Mouse (Mus musculus) macrophage (primary cell): Measurements from ENCODE around the gene Retreg2. TPM values are rescaled to one million over a fixed set of nuclear protein-coding genes. Genes with fewer than 3 reads are reported as not detected.
A peak's percentile ranks its signal among the peaks of the same experiment; 100 is the strongest.

Experiments used
- H3K27ac ChIP-seq: fragments of 350-480 bp; formaldehyde crosslinking; 2 replicates; pipeline ENCODE4 v1.9.0; 2021
- H3K36me3 ChIP-seq: fragments of 350-480 bp; formaldehyde crosslinking; 2 replicates; pipeline ENCODE4 v1.9.0; 2021; ENCODE audit errors: inconsistent target
- H3K4me3 ChIP-seq: fragments of 350-480 bp; formaldehyde crosslinking; 2 replicates; pipeline ENCODE4 v1.9.0; 2021; ENCODE audit errors: inconsistent target
- H3K79me2 ChIP-seq: fragments of 350-480 bp; formaldehyde crosslinking; 2 replicates; pipeline ENCODE4 v1.9.0; 2021; ENCODE audit errors: inconsistent target
- WGBS: methylation state at CpG from one replicate; pipeline ENCODE4 v1.1.7; 2026; ENCODE audit warnings: inconsistent platforms; ENCODE audit not compliant: missing documents; 5-methylcytosine and 5-hydroxymethylcytosine counted together
- polyA plus RNA-seq: library from polyadenylated mRNA; stranded (reverse); fragments of 250-400 nt; gene quantifications from 3 replicates; pipeline ENCODE4 v1.2.4, GENCODE M21; 2018; ENCODE audit warnings: inconsistent platforms
- total RNA-seq, 78 experiments: library from RNA; depleted of rRNA; stranded (reverse); fragments of 250-400 nt; gene quantifications; 1 replicate in 9 of 78; 2 replicates in 24 of 78; 3 replicates in 43 of 78; 4 replicates in 2 of 78; pipeline ENCODE4 v1.2.4; 2018; ENCODE audit warnings: inconsistent platforms in 56 of 78

Retreg2 gene
- 10 to 100 TPM in 25 of 26 experiments, 1 to 10 TPM in 1; 9.2 to 89.6 (median 37.4) TPM for total RNA-seq (2018; cell fraction: chromatin; rRNA removed)
- total RNA-seq (2018; cell fraction: cytosol; rRNA removed), result 100 to 1,000 TPM in 6 of 26 experiments, 10 to 100 TPM in 20; 55.0 to 120 (median 78.9) TPM
- 100 to 1,000 TPM in 4 of 26 experiments, 10 to 100 TPM in 22; 42.5 to 110 (median 70.4) TPM for total RNA-seq (2018; cell fraction: nucleus; rRNA removed)
- 56.8 to 88.1 TPM (median 67.2 TPM) in 3 replicates for polyA plus RNA-seq

DNA sequence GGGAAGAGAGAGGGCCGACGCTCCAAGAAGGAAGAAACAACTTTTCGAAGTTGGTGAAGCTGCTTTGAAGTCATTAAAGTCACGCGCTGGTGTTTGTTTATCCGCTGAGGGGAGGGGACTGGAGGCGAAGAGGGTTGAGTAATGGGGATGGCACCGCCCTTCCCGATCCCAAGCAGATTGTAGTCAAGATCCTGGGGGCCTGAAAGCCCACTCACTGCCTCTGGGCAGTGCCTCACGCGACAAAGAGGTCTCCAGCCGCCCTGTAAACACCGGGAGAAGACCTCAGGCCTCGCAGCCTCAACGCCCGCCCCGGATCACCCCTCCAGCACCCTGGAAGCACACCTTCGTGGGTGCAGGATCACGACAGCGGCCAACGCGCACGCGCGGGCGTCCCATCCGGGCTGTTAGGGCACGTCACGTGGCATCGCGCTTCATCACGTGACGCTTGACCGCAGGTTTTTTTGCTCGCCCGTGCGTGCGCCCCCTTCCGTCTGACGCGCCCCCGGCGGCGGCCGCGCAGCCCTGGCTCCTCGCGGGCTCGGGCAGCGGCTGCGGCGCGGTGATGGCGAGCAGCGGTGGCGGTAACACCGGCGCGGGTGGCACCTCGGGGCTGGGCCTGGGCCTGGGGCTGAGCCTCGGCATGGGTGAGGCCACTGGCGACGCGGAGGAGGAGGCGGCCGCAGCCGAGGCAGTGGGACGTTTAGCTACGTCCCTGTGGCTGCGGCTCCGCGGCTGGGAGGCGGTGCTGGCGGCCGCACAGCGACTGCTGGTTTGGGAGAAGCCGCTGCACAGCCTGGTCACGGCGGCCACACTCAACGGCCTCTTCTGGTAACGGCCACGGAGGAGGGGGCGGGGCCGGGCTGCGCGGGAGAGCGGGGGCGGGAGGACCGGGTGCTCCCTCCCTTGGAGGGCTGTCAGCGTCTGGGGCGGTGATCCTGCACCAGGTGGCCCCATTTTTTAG, at the start of gene Retreg2, which contains the start of gene Cnppd1:
Retreg2 (plus strand) TSS at position 478 of the 961 bp plus-strand sequence.
Cnppd1 (minus strand) TSS at position 411 of the 961 bp plus-strand sequence.
- Histone ChIP-seq H3K27ac (peak within 1 kb of the TSS; percentile 97), H3K79me2 (peaks cover 48% of the 10 kb centered on the region), H3K4me3 (peak within 1 kb of the TSS; percentile 94), H3K36me3 (peaks cover 54% of the 10 kb centered on the region)
- 1% methylated on average over 91 of the region's 91 CpGs for WGBS

DNA sequence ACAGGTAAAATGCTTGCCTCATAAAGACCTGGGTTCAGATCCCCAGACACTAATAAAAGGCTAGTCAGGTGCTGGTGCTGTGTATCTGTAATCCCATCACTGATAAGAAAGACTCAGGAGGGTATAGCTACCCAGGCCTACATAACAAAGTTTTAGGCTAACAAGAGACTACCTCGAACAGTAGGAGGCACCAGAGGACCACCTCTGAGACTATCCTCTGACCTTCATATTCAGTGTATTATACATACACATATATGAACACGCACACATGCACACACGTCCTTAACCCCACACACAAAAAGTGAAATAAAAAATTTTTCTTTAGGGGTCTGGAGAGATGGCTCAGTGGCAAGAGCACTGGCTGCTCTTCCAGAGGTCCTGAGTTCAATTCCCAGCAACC, 20.4 kb upstream of the Retreg2 start:
- Histone ChIP-seq H3K79me2 (no peaks in the 10 kb centered on the region), H3K27ac (no peak overlapping the region), H3K36me3 (no peaks in the 10 kb centered on the region), H3K4me3 (no peak overlapping the region)
- WGBS, result 87% methylated on average over 3 of the region's 3 CpGs

DNA sequence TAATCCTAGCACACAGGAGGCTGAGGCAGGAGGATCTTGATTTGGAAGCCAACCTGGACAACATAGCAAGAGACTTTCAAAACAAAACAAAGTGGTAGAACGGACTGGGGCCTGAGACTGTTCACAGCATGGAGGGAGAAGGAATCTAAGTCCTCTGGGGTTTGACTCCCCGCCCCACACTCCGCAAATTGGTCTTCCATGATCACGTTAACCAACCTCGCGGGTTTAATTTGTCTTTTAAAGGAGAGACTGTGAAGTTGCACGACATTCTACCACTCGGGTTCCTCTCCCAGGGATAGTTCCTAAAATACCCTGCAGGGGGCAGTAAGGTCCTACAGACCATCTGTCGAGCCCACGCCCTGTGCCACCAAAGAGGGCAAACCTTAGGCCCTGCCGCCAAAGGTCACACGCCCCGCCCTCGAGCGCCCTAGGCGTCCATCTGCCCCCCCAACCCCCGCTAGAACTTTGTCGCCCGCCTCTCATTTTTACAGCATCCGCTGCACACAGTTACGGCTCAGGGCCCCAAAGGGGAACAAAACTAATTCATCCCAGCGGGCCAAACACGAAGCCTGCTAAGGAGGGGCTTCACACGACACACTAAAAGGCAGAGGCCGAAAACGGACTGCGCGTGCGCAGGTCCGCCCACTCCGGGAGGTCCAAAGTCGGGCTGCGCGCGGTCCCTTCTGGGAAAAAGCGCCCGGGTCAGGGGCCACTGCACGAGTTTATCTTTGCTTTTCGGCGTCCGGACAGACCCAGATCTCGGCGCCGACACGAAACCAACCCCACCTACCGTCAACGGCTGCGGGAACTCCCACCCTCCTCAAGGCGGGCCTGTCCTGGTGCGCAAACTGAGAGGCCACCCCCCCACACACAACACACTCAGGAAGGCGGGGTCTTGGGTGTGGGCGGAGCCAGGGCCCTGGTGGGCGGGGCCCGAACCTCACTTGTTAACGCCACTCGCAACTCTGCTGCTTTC, 17.9 kb upstream of the Retreg2 start, which contains the start of gene Nhej1:
Nhej1 (minus strand) TSS at position 855 of the 976 bp plus-strand sequence.
- H3K27ac ChIP-seq, result peak within 1 kb of the TSS; percentile 80
- WGBS, result 2% methylated on average over 55 of the region's 56 CpGs
- H3K4me3 ChIP-seq, result peak within 1 kb of the TSS; percentile 38
- H3K36me3 ChIP-seq, result no peaks in the 10 kb centered on the region
- no peaks in the 10 kb centered on the region for H3K79me2 ChIP-seq

DNA sequence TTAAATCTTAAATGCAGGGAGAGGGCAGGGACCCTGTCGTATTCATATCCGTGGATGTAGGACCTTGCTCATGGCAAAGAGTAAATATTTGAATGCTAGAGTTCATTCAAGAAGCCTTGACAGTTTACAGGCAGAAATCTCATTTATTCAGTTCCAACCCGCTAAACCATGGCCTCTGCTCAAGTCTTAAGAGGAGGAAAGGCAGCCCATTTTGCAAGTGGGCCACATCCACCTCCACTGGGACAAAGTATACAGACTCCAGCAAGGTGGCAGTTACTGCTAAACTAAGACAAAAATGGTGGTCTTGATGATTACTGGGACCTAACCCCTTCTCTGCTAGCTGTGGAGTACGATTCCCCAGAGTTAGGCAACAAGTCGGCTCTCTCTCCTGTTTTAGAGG, 17.2 kb upstream of the Retreg2 start:
- WGBS, result 38% methylated on average over 5 of the region's 5 CpGs
- Histone ChIP-seq H3K36me3 (no peaks in the 10 kb centered on the region), H3K79me2 (no peaks in the 10 kb centered on the region), H3K27ac (peak overlapping the region; percentile 80), H3K4me3 (peak overlapping the region; percentile 38)

DNA sequence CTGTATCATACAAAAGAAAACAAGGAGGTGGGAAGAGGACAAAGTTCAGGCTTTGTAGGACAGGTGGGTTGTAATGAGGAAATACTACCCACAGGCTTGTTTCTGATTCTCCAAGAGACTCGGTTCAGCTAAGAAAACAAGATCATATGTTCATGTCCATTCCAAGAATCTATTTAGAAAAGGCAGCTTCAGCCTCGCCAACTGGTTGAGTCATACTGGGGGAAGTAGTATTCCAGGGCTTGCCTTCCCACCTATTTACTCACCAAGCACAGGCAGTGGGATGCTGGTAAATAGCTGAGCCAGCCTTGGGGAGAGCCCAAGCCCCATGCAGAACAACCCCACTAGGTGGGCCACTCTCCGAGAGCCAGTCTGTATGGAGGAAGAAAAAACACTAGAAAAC, 13.9 kb upstream of the Retreg2 start:
- no peaks in the 10 kb centered on the region for H3K79me2 ChIP-seq
- no peaks in the 10 kb centered on the region for H3K36me3 ChIP-seq
- H3K4me3 ChIP-seq, result no peak overlapping the region
- WGBS, result 88% methylated on average over 3 of the region's 3 CpGs
- no peak overlapping the region for H3K27ac ChIP-seq

DNA sequence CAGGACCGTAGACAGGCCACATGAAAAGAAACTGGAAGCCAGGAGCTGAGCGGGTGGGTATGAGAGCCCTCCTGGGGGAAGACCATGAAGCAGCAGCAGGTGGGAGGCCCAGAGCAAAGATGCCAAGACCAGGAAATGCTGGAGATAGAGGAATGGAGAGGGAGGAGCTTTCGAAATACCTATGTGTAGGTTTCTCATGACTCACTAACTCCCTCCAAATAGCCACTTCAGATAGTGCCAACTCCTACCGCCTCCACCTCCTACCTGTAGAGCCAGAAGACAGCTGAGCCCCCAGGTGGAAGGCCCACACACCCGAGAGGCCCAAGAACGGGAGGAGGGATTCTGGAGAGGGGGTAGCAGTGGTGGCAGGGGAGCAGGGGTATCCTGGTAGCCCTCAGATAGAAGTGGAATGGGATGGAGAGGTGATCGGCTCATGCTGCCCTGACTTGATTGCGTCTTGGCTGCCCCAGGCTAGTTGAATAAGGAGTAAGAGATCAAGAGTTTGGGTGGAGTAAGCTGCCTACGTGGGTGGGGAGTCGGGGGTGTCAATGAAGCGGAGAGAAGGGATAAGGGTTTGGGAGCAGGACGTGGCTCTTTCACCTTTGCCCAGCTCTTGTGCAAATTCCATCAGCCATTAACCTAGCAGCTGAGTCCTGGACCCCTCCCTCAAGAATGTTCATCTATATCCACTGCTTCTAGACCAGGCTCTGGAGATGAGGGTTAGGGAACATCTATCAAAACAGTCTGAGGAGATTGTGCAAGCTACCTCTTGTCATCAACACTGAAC, 9.0 kb upstream of the Retreg2 start, which contains the start of gene Slc23a3:
Slc23a3 (minus strand) TSS at position 470 of the 787 bp plus-strand sequence.
- Histone ChIP-seq H3K4me3 (no peak within 1 kb of the TSS), H3K27ac (no peak within 1 kb of the TSS), H3K36me3 (peaks cover 30% of the 10 kb centered on the region), H3K79me2 (peaks cover under 1% of the 10 kb centered on the region; the same call in 1 of the 2 replicates)
- WGBS, result 77% methylated on average over 12 of the region's 12 CpGs

DNA sequence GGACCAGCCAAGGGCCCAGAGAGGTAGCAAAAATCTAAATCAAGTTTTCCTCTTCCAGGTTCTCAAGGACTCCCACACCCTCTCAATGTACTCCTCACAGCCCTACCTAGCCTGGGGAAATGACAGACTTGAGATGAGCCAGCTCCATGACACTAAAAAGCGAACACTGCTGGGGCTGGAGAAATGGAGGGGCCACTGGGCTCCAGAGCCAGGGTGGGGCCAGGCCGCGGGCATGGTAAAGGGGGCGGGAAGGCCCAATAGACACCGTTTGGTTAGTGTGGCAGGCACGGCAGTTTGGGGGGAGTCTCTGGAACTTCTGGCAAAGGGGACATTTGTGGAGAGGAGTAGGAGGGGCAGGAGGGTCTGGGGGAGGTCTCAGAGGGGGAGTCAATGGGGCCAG, 6.3 kb upstream of the Retreg2 start:
- Histone ChIP-seq H3K4me3 (no peak overlapping the region), H3K27ac (no peak overlapping the region), H3K79me2 (peaks cover 28% of the 10 kb centered on the region), H3K36me3 (peaks cover 41% of the 10 kb centered on the region)
- WGBS, result 87% methylated on average over 6 of the region's 6 CpGs

DNA sequence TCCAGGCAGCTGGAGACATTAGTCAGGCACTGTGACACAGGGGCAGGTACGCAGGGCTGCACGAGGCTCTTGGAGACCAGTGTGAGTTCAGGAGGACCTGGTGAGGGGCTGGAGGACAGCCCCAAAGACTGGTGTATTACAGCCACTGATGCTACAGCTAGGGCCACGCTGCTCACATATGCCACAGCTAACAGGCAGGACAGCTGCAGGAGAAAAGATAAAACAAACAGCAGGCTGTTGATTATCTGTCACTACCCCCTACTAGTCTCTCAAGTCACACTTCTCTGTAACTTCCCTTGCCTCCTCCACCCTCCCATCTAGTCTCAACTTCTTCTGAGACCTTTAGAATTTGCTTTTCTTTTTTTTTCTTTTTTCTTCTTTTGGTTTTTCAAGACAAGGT, 5.8 kb upstream of the Retreg2 start:
- Histone ChIP-seq H3K36me3 (peaks cover 41% of the 10 kb centered on the region), H3K27ac (no peak overlapping the region), H3K4me3 (no peak overlapping the region), H3K79me2 (peaks cover 28% of the 10 kb centered on the region)
- 93% methylated on average over 3 of the region's 3 CpGs for WGBS

DNA sequence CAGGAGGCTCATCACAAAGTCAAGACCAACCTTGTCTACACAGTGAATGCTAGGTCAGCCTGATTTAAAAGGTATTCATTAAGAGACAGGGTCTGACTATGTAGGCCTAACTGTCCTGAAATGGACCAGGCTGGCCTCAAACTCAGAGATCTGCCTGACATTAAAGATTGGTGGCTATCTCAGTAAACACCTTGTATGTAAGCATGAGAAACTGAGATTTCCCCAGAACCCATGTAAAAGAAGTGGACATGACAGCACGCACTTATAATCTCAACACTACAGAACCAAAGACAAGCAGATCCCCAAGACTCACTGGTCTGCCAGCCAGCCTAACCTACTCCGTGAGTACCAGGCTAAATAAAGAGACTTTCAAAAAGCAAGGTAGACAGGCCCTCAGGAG, 4.1 kb upstream of the Retreg2 start:
- Histone ChIP-seq H3K79me2 (peaks cover 32% of the 10 kb centered on the region), H3K4me3 (no peak overlapping the region), H3K36me3 (peaks cover 41% of the 10 kb centered on the region), H3K27ac (no peak overlapping the region)
- 94% methylated on average over 2 of the region's 2 CpGs for WGBS

DNA sequence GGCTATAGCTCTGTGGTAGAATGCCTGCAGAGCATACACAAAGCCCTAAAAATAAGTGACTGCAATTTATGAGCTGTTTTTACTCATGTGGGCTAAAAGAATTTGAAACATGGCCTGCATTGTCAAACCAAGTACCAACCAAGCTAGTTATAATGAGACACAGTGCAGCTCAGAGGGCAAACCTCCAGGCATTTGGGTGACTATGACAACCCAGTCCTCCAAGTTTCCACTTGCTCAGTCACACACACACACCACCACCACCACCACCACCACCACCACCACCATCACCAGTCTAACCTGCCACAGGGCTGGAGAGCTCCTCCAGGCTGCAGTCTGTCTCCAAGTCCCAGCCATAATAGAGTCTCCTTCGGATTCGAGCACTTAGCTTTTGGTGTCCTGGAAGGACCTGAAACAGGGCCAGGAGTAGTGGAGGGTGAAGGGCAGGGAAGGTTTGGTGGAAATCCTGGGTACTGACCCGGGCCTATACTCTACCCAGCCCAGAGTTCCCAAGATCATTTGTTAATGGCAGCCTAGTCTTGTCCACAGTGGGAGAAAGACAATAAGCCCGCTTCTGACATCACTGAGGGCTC, 1.9 kb upstream of the Retreg2 start:
- Histone ChIP-seq H3K4me3 (peak overlapping the region; percentile 94), H3K79me2 (peaks cover 48% of the 10 kb centered on the region), H3K36me3 (peaks cover 53% of the 10 kb centered on the region), H3K27ac (peak overlapping the region; percentile 97)
- 35% methylated on average over 4 of the region's 4 CpGs for WGBS

DNA sequence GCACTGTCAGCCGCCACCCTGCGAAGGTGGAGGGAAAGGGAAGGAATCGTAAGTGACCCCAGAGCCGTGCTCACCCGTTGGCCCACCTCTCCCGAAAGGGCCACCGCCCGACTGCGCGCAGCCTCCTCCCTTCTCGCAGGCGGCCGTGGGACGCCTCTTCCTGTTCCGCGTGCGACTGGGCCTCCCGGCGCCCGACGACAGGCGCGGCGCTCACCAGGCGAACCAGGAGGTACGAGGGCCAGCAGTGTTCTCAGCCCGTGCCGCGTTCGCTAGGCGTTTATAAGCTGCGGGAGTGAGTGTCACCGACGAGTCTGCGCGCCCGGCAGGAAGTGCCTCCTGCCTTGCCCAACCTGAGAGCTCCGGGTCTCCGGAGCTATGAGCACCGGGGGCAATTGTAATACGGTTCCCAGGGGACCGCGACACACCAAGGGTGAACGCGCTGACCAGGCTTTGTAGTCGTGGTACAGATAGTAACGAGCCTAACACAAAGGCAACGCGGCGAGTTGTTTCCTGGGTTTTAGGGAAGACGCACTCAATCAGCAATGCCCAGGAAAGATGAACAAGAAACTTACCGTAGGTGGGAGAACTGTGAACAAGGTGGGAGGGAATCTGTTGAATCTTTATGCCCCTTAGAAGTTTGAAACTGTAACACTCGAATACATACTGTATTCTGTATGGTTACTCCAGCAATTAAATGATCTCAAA, 940 bp upstream of the Retreg2 start:
- H3K27ac ChIP-seq, result peak overlapping the region; percentile 97
- H3K79me2 ChIP-seq, result peaks cover 48% of the 10 kb centered on the region
- H3K4me3 ChIP-seq, result peak overlapping the region; percentile 94
- peaks cover 53% of the 10 kb centered on the region for H3K36me3 ChIP-seq
- under 1% methylated on average over 47 of the region's 53 CpGs for WGBS

DNA sequence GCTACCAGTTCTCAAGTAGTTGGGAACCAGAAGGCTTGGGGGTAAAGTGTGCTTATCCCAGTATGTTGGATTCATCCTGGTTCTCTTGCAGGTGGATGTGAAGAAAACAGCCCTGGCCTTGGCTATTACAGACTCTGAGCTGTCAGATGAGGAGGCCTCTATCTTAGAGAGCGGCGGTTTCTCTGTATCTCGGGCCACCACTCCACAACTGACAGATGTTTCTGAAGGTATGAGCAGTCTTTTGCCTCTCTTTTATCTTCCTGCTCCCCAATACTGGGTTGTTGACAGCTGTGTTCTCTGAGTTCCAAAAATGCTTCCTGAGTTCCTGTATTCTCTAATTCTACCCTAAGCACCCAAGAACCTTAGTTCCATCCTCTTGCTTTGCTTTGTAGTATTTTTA, 3.0 kb downstream of the Retreg2 start:
- Histone ChIP-seq H3K4me3 (no peak overlapping the region), H3K36me3 (peaks cover 45% of the 10 kb centered on the region), H3K27ac (no peak overlapping the region), H3K79me2 (peaks cover 27% of the 10 kb centered on the region)
- 97% methylated on average over 3 of the region's 3 CpGs for WGBS
